10 mouse cellular contexts compared by ENCODE assay signal in the genomic region with DNA sequence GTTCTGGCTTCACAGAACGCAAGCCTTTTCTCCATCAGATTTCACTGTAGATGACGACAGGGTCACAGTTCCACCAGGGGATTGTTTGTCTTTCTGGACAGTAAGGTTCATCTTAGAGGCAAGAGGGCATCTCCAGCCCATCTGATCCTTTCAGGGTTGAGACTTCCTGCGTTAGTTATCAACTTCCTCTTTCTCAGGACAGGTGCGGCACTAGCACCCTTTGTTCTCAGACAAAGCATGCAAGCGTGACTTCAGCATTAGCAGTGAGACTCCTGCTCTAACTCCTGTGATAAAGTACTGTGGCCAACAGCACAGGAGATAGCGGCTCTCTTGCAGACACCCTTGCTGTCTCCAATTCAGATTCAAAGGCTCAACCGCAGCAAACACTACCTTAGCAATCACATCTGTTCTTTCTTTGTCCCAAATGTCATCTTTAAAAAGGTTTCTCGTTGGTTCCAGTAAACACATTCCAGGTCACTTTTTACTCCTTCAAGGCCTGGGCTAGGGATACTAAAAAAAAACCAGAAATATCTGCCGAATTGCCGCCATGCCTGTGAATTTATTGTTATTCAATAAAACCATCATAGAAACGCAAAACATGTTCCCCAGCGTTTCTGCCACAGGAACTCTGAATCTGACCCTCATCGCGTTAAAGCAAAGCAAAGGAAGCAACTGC. TPM values are rescaled to one million over a fixed set of nuclear protein-coding genes. Genes with fewer than 3 reads are reported as not detected.
DNase-seq lines count a peak whose midpoint lies in the region; TF ChIP-seq lines count a peak whose summit lies in the region.
"Had no signal": no experiment of that assay in that cellular context is flagged by ENCODE, and none has a peak within 500 bp of the region (broad histone marks: within the 10 kb centered on the region; RNA-seq: fewer than 3 reads in every experiment).

No protein-coding gene starts in this region.

- no peak for TF ChIP-seq POLR2A in MEL (IDR thresholded peaks at IDR 0.05; ENCODE audit: control insufficient read depth in 1 of 2, insufficient read depth in 1 of 2, low read depth in 1 of 2, low read length in 2 of 2, poor library complexity in 1 of 2)

- H3K27ac ChIP-seq in layer of hippocampus, adult 2 months, result peak overlapping the region; percentile 73
- H3K27ac ChIP-seq in MEL (ENCODE audit: control insufficient read depth, low read depth, low read length), result no peak overlapping the region
- H3K27ac ChIP-seq: liver, embryonic 14.5 days had no signal

- no peaks in the 10 kb centered on the region for H3K27me3 ChIP-seq in MEL (ENCODE audit: control insufficient read depth in 1 of 2, insufficient read depth in 2 of 2, low read length in 2 of 2)

- no peak overlapping the region for H3K4me3 ChIP-seq in layer of hippocampus, adult 2 months
- no peak overlapping the region for H3K4me3 ChIP-seq in MEL (ENCODE audit: control insufficient read depth in 1 of 2, insufficient read depth in 1 of 2, low read depth in 2 of 2, low read length in 2 of 2)
- H3K4me3 ChIP-seq: erythroblast, embryonic 14.5 days had no signal

- no peaks in the 10 kb centered on the region for H3K79me2 ChIP-seq in MEL (ENCODE audit: control insufficient read depth, insufficient read depth, low read length, poor library complexity)

- no peaks in the 10 kb centered on the region for H3K9me3 ChIP-seq in MEL (replicated peaks; ENCODE audit: insufficient read depth, low read length)

- no peak for DNase-seq in layer of hippocampus, adult 2 months (ENCODE audit: low spot score in 2 of 2)
- no peak for DNase-seq in layer of hippocampus, adult 18-20 months (ENCODE audit: low spot score in 2 of 2)
- DNase-seq in MEL (ENCODE audit: low read depth, low spot score), result peak; percentile 77
- peak; percentile 19 for DNase-seq in kidney, postnatal 10 days
- DNase-seq in thymus, adult 18-20 months, result peak; percentile 11 to 50
- DNase-seq in urinary bladder, postnatal 36 days (ENCODE audit: low spot score in 2 of 2), result no peak
- DNase-seq in right cerebral cortex, postnatal 36 days (ENCODE audit: low spot score in 2 of 2), result no peak
- DNase-seq: adrenal gland, postnatal 36 days had no signal

- peak; percentile 67 to 80; a peak in 3 of 4 replicates for TF ChIP-seq EP300 in MEL (IDR thresholded peaks at IDR 0.05; ENCODE audit: low read depth in 1 of 2, low read length in 2 of 2)

- H3K4me1 ChIP-seq in MEL (ENCODE audit: control insufficient read depth in 1 of 2, insufficient read depth in 2 of 2, low read length in 2 of 2), result peaks cover 3 to 13% of the 10 kb centered on the region in 2 experiments

- TF ChIP-seq CTCF in layer of hippocampus, adult 2 months (conservative IDR thresholded peaks at IDR 0.05), result no peak
- TF ChIP-seq CTCF in MEL (IDR thresholded peaks at IDR 0.05 in 2 of 3, conservative IDR thresholded peaks at IDR 0.05 in 1 of 3; ENCODE audit: control insufficient read depth in 1 of 3, insufficient read depth in 1 of 3, low read depth in 2 of 3, low read length in 3 of 3, poor library complexity in 1 of 3, severe bottlenecking in 1 of 3), result no peak

- peaks cover 0 to 10% of the 10 kb centered on the region in 2 experiments; a peak in 2 of 4 replicates for H3K36me3 ChIP-seq in MEL (ENCODE audit: control insufficient read depth in 1 of 2, insufficient read depth in 2 of 2, low read length in 2 of 2)

- TF ChIP-seq RAD21 in MEL (IDR thresholded peaks at IDR 0.05; ENCODE audit: low read depth, low read length), result no peak

- no peak overlapping the region for H3K9ac ChIP-seq in MEL (ENCODE audit: control insufficient read depth, low read depth, low read length, poor library complexity, severe bottlenecking)
- H3K9ac ChIP-seq: liver, embryonic 14.5 days had no signal

TF ChIP-seq in MEL, 35 proteins besides CTCF, POLR2A, EP300 and RAD21:
- no peak for TF ChIP-seq MAFK (IDR thresholded peaks at IDR 0.05; ENCODE audit: borderline replicate concordance, low read depth, low read length)
- TF ChIP-seq POLR2AphosphoS2 (IDR thresholded peaks at IDR 0.05; ENCODE audit: low read length), result no peak
- TF ChIP-seq TBP (IDR thresholded peaks at IDR 0.05; ENCODE audit: low read depth, low read length), result no peak
- no peak for TF ChIP-seq CHD2 (IDR thresholded peaks at IDR 0.05; ENCODE audit: low read length)
- peak; percentile 66 for TF ChIP-seq TCF12 (IDR thresholded peaks at IDR 0.05; ENCODE audit: low read depth, low read length)
- TF ChIP-seq JUND (IDR thresholded peaks at IDR 0.05; ENCODE audit: low read depth, low read length), result no peak
- TF ChIP-seq BHLHE40 (IDR thresholded peaks at IDR 0.05; ENCODE audit: borderline replicate concordance, low read depth, low read length), result peak; percentile 61; the same call in 1 of the 2 replicates
- no peak for TF ChIP-seq NELFE (IDR thresholded peaks at IDR 0.05; ENCODE audit: low read depth, low read length)
- TF ChIP-seq E2F4 (IDR thresholded peaks at IDR 0.05; ENCODE audit: borderline replicate concordance, low read depth, low read length), result no peak
- peak; percentile 67; the same call in 1 of the 2 replicates for TF ChIP-seq MYC (IDR thresholded peaks at IDR 0.05; ENCODE audit: low read depth, low read length)
- no peak for TF ChIP-seq MAZ (IDR thresholded peaks at IDR 0.05; ENCODE audit: low read depth, low read length)
- 0 out of 2 replicates have a peak, but pooled peaks have one; percentile 25 for TF ChIP-seq HCFC1 (IDR thresholded peaks at IDR 0.05; ENCODE audit: low read depth, low read length)
- peak; percentile 65 for TF ChIP-seq GATA1 (IDR thresholded peaks at IDR 0.05; ENCODE audit: low read depth, low read length)
- no peak for TF ChIP-seq GABPA (IDR thresholded peaks at IDR 0.05; ENCODE audit: low read depth, low read length)
- peak; percentile 17; the same call in 1 of the 2 replicates for TF ChIP-seq TAL1 (IDR thresholded peaks at IDR 0.05; ENCODE audit: low read length)
- peak; percentile 65; the same call in 1 of the 2 replicates for TF ChIP-seq ETS1 (IDR thresholded peaks at IDR 0.05; ENCODE audit: low read depth, low read length)
- no peak for TF ChIP-seq ZC3H11A (IDR thresholded peaks at IDR 0.05; ENCODE audit: low read depth, low read length)
- peak; percentile 46; the same call in 1 of the 2 replicates for TF ChIP-seq SIN3A (IDR thresholded peaks at IDR 0.05; ENCODE audit: low read length)
- peak; percentile 51 for TF ChIP-seq MAX (IDR thresholded peaks at IDR 0.05; ENCODE audit: low read length)
- peak; percentile 72 for TF ChIP-seq RCOR1 (IDR thresholded peaks at IDR 0.05; ENCODE audit: low read depth, low read length)
- TF ChIP-seq MXI1 (IDR thresholded peaks at IDR 0.05; ENCODE audit: low read depth, low read length), result peak; percentile 67; the same call in 1 of the 2 replicates
TF ChIP-seq in MEL: peak in this region for 11.

RNA-seq across cellular contexts. Expression of gene 1110059E24Rik, which starts 22.0 kb away (rescaled TPM):
- 10 to 100 TPM; 25.0 to 28.2 TPM for total RNA-seq in layer of hippocampus, adult 2 months (2021)
- total RNA-seq in layer of hippocampus, adult 18-20 months (2021), result 10 to 100 TPM; 23.2 to 29.0 TPM
- total RNA-seq in MEL (2012; rRNA removed), result 17.2 and 18.6 TPM in 2 replicates
- 10 to 100 TPM in 1 of 2 experiments, not detected in 1; 20.0 TPM for polyA plus RNA-seq in MEL (2012; ENCODE audit: insufficient read depth in 1 of 2, insufficient read length in 2 of 2, low read depth in 1 of 2, low replicate concordance in 2 of 2, missing spikeins in 1 of 2)

RNA-seq across cellular contexts. Expression of gene Abhd17b, which starts 22.2 kb away (rescaled TPM):
- 10 to 100 TPM; 41.4 to 45.8 TPM for total RNA-seq in layer of hippocampus, adult 2 months (2021)
- 10 to 100 TPM; 40.8 to 44.6 TPM for total RNA-seq in layer of hippocampus, adult 18-20 months (2021)
- 15.8 and 17.9 TPM in 2 replicates for total RNA-seq in MEL (2012; rRNA removed)
- polyA plus RNA-seq in MEL (2012; ENCODE audit: insufficient read depth in 1 of 2, insufficient read length in 2 of 2, low read depth in 1 of 2, low replicate concordance in 2 of 2, missing spikeins in 1 of 2), result 100 to 1,000 TPM in 1 of 2 experiments, 10 to 100 TPM in 1; 16.1 to 173 TPM

Comparison
In these comparisons a context has a peak if more than half of its experiments do, and no peak if none do; other contexts are left out.
1. DNase-seq: peak in MEL (single experiment), kidney, postnatal 10 days (single experiment) and thymus, adult 18-20 months (2 of 2); none in layer of hippocampus, adult 2 months (0 of 2), layer of hippocampus, adult 18-20 months (0 of 2), urinary bladder, postnatal 36 days (0 of 2) and right cerebral cortex, postnatal 36 days (0 of 2).